Mouse (Mus musculus): ENCODE measurements around the gene Nup62cl.

- no peak for TF ChIP-seq CTCF (IDR thresholded peaks at IDR 0.05; ENCODE audit: borderline replicate concordance, insufficient read depth, low read depth, low read length)
- TF ChIP-seq POLR2A (IDR thresholded peaks at IDR 0.05; ENCODE audit: borderline replicate concordance, insufficient read depth, low read length), result no peak
These were observed 63.8 kb downstream of the Nup62cl start for GRCm38 (mm10) chrX:139998691-139999065.
